Mouse (Mus musculus) spleen, adult 2 months (tissue): ENCODE measurements around the gene Tbr1.

Source experiments
- CTCF ChIP-seq: fragments of 200-500 bp; IDR thresholded peaks from 2 replicates; pipeline ENCODE4 v1.5.1; 2011; ENCODE audit warnings: mild to moderate bottlenecking, inconsistent platforms; ENCODE audit not compliant: insufficient read depth, insufficient read length, insufficient replicate concordance; ENCODE audit errors: extremely low read depth
- POLR2A ChIP-seq: fragments of 200-500 bp; IDR thresholded peaks from 2 replicates; pipeline ENCODE4 v1.6.1; 2011; ENCODE audit warnings: low read depth, low read length, inconsistent platforms

DNA sequence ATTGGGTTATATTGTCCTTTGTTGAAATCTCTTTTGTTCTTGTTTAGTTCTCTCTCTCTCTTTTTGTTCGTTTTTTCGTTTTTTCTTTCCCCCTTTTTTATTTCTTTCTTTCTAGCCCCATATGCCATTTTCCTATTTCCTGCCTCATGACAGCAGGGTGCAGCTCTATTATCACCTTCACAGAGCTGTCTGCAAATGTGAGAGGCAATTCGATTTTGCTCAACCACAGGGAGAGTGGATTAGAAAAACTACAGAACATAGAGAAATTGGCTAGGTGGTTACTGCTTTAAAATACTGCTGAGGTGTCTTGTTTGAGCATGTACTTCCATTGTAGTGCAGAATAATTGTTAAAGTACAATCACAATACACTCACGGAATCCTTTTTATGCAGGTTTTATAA is 37.2 kb upstream of the Tbr1 start:
- TF ChIP-seq CTCF = no peak
- TF ChIP-seq POLR2A = no peak
